Mouse (Mus musculus) limb, embryonic 10.5 days (tissue): ENCODE results near the gene Lrp5. TPM values are rescaled to one million over a fixed set of nuclear protein-coding genes. Genes with fewer than 3 reads are reported as not detected.

Source experiments
- DNase-seq: peaks from one replicate; pipeline ENCODE4 v3.0.0-alpha.2; 2017; ENCODE audit warnings: low spot score
- H3K27ac ChIP-seq: fragments of 300-500 bp; sonication (generic); 2 replicates; pipeline ENCODE4 v1.5.1; 2016; ENCODE audit warnings: mild to moderate bottlenecking
- H3K27me3 ChIP-seq: fragments of 300-500 bp; sonication (generic); 2 replicates; pipeline ENCODE4 v1.6.1; 2016; ENCODE audit warnings: low read depth, mild to moderate bottlenecking; ENCODE audit not compliant: poor library complexity, severe bottlenecking
- H3K36me3 ChIP-seq: fragments of 300-500 bp; sonication (generic); 2 replicates; pipeline ENCODE4 v1.6.1; 2016; ENCODE audit warnings: mild to moderate bottlenecking, moderate library complexity
- H3K4me1 ChIP-seq: fragments of 300-500 bp; sonication (generic); 2 replicates; pipeline ENCODE4 v1.6.1; 2016
- H3K4me3 ChIP-seq: fragments of 300-500 bp; sonication (generic); 2 replicates; pipeline ENCODE4 v1.5.1; 2016; ENCODE audit warnings: mild to moderate bottlenecking, moderate library complexity
- H3K9me3 ChIP-seq: fragments of 300-500 bp; sonication (generic); replicated peaks from 2 replicates; pipeline ENCODE4 v1.6.1; 2016; ENCODE audit warnings: mild to moderate bottlenecking
- WGBS: fragments of 180-500 bp; shearing (Covaris S2); methylation state at CpG from one replicate; pipeline ENCODE4 v1.1.7; 2016; 5-methylcytosine and 5-hydroxymethylcytosine counted together
- polyA plus RNA-seq: library from polyadenylated mRNA; unstranded; fragments of >200 nt; fragmentation: Nextera tagmentation; extraction: Ambion mirVana; gene quantifications from 2 replicates; pipeline ENCODE4 v1.2.1, GENCODE M21; 2016

The Lrp5 gene
- polyA plus RNA-seq, 1 experiment from 2014 or later, result 8.2 TPM

DNA sequence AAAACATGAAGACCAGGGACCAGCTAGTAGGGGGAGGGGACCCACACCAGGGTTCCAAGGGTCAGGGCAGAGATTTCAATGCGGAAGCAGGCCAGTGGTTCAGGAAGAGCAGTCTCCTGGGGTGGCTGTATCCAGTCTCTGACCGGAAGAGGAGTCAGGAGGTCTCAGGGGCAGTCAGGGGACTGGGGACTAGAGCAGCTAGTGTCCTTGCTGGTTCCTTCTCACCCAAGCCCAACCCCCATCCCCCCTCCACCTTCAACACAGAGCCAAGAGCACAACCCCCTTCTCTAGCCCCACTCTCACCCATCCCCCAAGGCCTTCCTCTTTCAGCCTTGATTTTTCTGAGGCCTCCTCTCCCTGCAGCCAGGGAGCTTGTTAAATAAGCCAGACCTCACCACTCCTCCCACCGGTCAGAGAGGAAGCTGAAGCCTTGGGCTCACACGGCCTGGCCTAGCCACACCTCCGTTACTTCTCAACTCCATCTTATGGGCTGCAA, 1.4 kb upstream of the Lrp5 start:
- Histone ChIP-seq H3K4me1 (peaks cover 53% of the 10 kb centered on the region), H3K9me3 (no peaks in the 10 kb centered on the region), H3K27ac (peak overlapping the region; percentile 99), H3K4me3 (peak overlapping the region; percentile 95; the same call in 1 of the 2 replicates), H3K27me3 (no peaks in the 10 kb centered on the region), H3K36me3 (no peaks in the 10 kb centered on the region)
- 19% methylated on average over 5 of the region's 5 CpGs for WGBS
- DNase-seq, result peak; percentile 56

DNA sequence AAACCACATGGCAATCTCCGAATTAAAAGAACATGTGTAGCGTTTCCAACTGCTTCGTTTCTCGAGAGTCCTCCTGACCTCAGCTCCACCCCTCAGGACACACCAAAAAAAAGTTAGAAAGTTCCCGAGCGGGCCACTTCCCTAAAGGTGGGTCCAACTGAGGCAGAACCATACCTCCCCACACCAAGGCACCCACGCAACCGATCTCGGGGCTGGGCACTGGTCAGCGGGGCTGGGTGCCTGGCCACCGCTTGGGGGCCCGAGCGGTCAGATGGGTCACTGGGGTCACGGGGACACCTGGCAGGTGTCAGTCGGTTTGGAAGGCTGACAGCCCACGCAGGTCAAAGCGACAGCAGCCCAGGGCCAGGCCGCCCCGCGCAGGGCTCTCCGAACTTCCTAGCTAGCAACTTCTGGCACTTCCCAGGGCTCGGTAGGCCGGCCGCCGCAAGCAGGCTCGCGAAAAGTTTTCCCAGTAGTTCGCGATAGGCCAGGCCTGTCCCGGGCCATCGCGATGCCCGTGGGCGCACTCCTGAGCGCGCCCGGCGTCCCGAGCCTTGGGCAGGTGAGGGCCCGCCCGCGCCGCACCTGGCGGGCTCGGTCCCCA, 651 bp downstream of the Lrp5 start:
- under 1% methylated on average over 45 of the region's 45 CpGs for WGBS
- peaks cover 70% of the 10 kb centered on the region for H3K4me1 ChIP-seq
- peak; percentile 63 for DNase-seq
- 0 out of 2 replicates have a peak, but pooled peaks cover 3% of the 10 kb centered on the region for H3K36me3 ChIP-seq
- peak overlapping the region; percentile 99 for H3K27ac ChIP-seq
- peak overlapping the region; percentile 95 for H3K4me3 ChIP-seq
- H3K27me3 ChIP-seq, result no peaks in the 10 kb centered on the region
- H3K9me3 ChIP-seq, result no peaks in the 10 kb centered on the region

DNA sequence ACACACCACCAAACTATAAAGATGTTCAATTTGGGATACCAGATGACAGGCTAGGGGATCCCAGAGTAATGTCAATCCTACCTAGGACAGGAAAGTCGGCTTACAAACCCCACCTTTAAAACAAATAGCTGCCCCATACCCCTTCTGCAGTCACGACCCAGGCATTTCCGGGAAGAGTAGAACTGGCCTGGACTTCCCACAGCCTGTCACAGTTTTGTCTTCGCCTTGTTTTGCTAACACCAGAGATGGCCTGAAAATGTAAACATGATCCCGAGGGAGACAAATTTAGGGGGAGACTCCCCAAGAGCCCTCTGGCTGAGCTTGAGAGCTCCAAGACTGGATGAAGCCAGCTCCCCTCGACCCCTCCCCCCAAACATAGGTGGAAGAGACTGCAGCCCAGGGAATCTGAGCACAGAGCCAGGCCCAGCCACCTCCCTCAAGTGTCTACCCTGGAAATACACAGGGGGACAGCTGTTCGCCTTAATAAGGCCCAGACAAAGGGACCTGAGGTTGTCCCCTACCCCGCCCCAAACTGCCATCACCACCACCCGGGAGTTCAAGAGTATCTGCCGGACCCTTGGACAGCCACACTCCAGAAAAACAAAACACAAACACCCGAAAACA, 1.3 kb downstream of the Lrp5 start:
- Histone ChIP-seq H3K27me3 (no peaks in the 10 kb centered on the region), H3K27ac (peak overlapping the region; percentile 99), H3K4me3 (peak overlapping the region; percentile 95), H3K36me3 (0 out of 2 replicates have a peak, but pooled peaks cover 3% of the 10 kb centered on the region), H3K4me1 (peaks cover 74% of the 10 kb centered on the region), H3K9me3 (no peaks in the 10 kb centered on the region)
- 7% methylated on average over 11 of the region's 11 CpGs for WGBS
- peak; percentile 71 for DNase-seq

DNA sequence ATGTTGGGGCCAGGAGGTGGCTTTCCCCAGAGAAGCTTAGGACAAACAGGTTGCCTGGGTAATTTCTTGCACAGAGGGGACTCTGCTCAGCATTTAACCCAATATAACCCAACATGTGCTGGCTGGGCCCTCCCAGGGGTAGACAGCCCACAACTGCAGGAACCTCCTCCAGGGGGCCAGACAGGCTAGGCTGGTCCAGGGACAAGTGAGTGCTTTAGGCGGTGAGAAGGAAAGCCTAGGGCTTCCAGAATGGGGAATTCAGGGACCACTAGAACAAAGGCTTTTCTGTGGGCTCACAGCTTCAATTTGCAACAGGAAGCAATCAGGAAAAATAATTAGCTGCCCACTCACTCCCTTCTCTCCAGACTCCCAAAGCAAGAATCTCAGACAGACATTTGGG, 1.9 kb downstream of the Lrp5 start:
- no peaks in the 10 kb centered on the region for H3K27me3 ChIP-seq
- peak overlapping the region; percentile 95 for H3K4me3 ChIP-seq
- H3K9me3 ChIP-seq, result no peaks in the 10 kb centered on the region
- 0 out of 2 replicates have a peak, but pooled peaks cover 3% of the 10 kb centered on the region for H3K36me3 ChIP-seq
- peaks cover 77% of the 10 kb centered on the region for H3K4me1 ChIP-seq
- H3K27ac ChIP-seq, result peak overlapping the region; percentile 99
- peak; percentile 55 for DNase-seq
- 14% methylated on average over 1 of the region's 1 CpGs for WGBS

DNA sequence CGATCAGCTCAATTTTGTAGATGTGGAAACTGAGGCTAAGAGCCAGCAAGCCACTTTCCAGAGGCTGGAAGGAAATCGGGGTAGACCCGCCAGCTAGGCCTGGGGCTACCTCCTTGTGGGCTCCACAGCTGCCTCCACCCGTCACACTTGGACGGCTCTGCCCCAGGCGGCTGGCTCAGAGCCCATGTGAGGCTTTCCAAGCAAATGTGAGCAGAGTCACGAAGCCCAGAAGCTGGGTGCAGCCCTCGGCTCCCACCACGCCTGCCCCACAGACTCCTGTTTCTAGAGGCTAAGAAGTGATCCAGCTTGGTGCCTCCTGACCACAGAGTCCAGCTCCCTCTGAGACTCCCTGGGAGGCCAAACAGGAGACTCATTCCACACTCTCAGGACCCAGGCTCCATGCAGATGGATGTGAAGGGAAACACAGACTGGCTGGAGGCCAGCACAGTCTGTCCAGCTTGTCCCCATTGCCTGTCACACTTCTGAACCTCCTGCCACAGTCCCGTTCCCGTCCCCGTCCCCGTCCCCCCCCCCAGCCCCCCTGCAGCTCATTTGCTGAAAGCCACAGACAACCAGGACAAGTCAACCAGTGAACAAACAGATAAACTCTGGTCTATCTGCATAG, 4.9 kb downstream of the Lrp5 start:
- H3K4me1 ChIP-seq, result peaks cover 55% of the 10 kb centered on the region
- DNase-seq, result no peak
- 77% methylated on average over 13 of the region's 13 CpGs for WGBS
- no peak overlapping the region for H3K4me3 ChIP-seq
- no peaks in the 10 kb centered on the region for H3K9me3 ChIP-seq
- H3K27me3 ChIP-seq, result no peaks in the 10 kb centered on the region
- peak overlapping the region; percentile 27; the same call in 1 of the 2 replicates for H3K27ac ChIP-seq
- H3K36me3 ChIP-seq, result peaks cover 19% of the 10 kb centered on the region

DNA sequence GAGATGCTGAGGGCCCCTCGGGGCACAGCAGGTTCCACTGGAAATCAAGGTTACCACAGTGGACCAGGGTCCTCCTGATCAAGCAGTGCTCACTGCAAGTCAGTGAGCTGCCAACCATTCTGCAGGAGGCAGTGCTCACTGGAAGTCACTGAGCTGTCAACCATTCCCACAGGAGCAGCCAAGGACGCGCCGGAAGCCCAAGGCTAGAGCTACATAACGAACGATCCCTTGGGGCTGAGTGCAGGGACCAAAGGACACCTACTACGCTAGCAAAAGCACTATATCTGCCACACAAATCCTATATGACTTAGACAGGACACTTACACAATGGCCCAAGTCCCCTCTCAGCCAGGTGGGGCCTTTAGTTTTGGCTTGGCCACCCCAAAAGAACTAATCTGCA, 5.6 kb downstream of the Lrp5 start:
- Histone ChIP-seq H3K9me3 (no peaks in the 10 kb centered on the region), H3K27ac (no peak overlapping the region), H3K36me3 (peaks cover 26% of the 10 kb centered on the region), H3K4me1 (peaks cover 53% of the 10 kb centered on the region), H3K27me3 (no peaks in the 10 kb centered on the region), H3K4me3 (no peak overlapping the region)
- no peak for DNase-seq
- 89% methylated on average over 7 of the region's 7 CpGs for WGBS

DNA sequence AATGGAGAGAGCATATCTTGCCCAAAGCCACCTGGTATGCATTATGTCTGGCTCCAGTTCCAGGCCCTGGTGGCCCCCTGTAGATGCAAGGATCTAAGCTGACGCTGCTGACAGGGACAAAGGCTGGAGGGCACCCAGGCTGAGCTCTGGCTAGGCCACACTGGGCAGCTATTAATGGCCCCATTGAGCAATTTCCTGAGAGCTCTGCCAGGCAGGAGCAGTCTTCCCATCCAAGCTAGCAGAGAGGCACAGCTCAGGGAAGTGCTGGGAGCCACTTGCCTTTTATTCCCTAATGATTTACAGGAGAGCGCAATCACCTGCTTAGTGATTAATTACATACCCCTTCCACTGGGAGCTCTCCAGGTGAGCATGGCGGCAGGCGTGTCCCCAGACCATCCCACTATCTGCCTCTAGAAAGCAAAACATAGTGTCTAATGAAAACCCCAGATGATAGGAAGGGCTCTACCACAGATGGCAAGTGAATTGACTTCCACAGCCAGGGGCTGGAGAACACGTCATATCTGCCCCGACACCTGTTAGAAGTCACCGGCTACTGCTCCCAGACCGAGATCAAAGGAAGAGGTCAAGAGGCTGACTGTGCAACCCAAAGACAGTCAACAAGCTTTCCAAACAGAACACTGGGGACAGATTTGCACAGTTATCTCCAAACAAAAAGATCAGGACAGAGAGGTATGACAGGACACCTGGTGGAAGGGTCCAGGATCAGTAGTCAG, 12.1 kb downstream of the Lrp5 start:
- WGBS, result 85% methylated on average over 8 of the region's 8 CpGs
- Histone ChIP-seq H3K4me3 (no peak overlapping the region), H3K27me3 (no peaks in the 10 kb centered on the region), H3K9me3 (peaks cover 2% of the 10 kb centered on the region; the same call in 1 of the 2 replicates), H3K4me1 (peaks cover 21% of the 10 kb centered on the region), H3K36me3 (peaks cover 59% of the 10 kb centered on the region), H3K27ac (no peak overlapping the region)
- no peak for DNase-seq

DNA sequence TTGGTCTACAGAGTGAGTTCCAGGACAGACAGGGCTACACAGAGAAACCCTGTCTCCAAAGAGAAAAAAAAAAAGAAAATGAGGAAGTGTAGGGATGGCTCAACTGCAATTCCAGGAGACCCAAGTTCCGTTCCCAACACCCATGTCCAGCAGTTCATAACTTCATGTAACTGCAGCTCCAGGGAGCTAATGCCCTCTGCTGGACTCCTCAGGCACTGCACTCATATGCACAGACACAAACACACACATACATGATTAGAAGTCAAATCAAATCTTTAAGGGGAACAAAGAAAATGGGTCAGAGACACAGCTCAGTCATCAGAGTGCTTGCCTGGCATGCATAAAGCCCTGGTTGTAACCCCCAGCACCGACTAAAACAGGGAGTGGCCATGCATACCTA, 13.2 kb downstream of the Lrp5 start:
- no peak overlapping the region for H3K27ac ChIP-seq
- no peaks in the 10 kb centered on the region for H3K27me3 ChIP-seq
- 94% methylated on average over 2 of the region's 2 CpGs for WGBS
- H3K4me1 ChIP-seq, result peaks cover 32% of the 10 kb centered on the region
- no peak overlapping the region for H3K4me3 ChIP-seq
- H3K36me3 ChIP-seq, result peaks cover 60% of the 10 kb centered on the region
- H3K9me3 ChIP-seq, result peaks cover 2% of the 10 kb centered on the region; the same call in 1 of the 2 replicates
- DNase-seq, result no peak

DNA sequence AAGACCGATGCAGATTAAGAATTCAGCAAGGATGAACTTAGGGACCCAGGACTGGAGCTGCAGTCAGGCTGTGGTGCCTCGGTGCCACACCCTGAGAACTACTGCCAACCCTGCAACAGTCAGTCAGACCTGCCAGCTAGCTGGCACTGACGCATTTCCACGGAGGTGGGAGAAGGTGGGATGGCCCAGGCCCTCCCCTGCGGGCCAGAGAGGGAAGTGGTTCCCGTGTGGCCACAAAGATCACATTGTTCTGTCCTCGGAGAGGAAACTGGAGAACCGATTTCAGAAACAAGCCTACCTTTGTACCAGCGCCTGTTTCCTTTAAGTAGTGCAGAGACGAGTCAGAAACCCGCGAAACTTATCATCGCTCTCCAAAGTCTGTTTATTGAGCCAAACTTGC, 17.3 kb downstream of the Lrp5 start:
- H3K27me3 ChIP-seq, result no peaks in the 10 kb centered on the region
- 75% methylated on average over 13 of the region's 13 CpGs for WGBS
- no peak for DNase-seq
- H3K4me1 ChIP-seq, result peaks cover 64% of the 10 kb centered on the region
- H3K27ac ChIP-seq, result peak overlapping the region; percentile 69
- peaks cover 42% of the 10 kb centered on the region for H3K36me3 ChIP-seq
- H3K4me3 ChIP-seq, result no peak overlapping the region
- H3K9me3 ChIP-seq, result peaks cover 2% of the 10 kb centered on the region; the same call in 1 of the 2 replicates

DNA sequence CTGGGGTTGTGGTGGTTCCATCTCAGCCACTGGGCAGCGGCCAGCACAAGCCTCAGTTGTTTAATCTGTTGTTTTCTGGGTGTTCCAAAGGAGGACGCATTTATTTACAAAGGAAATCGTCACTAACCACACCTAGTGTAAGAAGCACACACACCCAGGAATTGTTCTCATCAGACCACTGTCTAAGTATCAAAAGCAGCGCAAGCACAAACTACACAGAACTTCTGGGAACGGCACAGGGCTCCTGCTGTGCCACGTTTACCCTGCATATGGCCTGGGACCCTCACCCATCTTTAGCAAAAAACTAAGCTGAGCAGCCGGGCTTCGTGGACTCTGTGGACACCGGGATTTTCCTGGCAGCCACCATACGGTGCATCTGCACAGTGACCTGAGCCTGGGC, 17.8 kb downstream of the Lrp5 start:
- WGBS, result 87% methylated on average over 10 of the region's 10 CpGs
- peak overlapping the region; percentile 69 for H3K27ac ChIP-seq

DNA sequence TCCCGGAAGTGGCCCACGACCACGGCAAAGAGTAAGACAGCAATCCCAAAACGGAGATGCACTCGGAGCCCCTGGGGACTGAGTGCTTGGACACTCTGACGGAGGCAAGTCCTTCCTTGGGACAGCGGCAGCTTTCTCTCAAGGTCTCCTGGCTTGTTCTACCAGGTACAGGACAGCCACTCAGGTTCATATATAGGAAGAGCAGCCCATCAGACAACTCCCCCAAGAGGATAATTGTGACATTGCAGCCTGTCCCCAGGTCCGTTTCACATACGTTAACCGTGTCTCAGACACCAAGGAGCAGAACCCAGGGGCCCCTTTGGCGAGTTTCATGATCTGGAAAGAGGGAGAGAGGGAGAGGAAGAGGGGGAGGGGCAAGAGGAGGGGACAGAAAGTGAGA, 18.4 kb downstream of the Lrp5 start:
- Histone ChIP-seq H3K4me1 (peaks cover 62% of the 10 kb centered on the region), H3K36me3 (peaks cover 30% of the 10 kb centered on the region), H3K27ac (no peak overlapping the region), H3K27me3 (no peaks in the 10 kb centered on the region), H3K9me3 (no peaks in the 10 kb centered on the region; the same call in 1 of the 2 replicates), H3K4me3 (no peak overlapping the region)
- WGBS, result 81% methylated on average over 11 of the region's 11 CpGs
- no peak for DNase-seq

More for the DNA sequence above, 17.8 kb downstream of the Lrp5 start:
- Histone ChIP-seq H3K4me3 (no peak overlapping the region), H3K27me3 (no peaks in the 10 kb centered on the region), H3K9me3 (peaks cover 2% of the 10 kb centered on the region; the same call in 1 of the 2 replicates), H3K36me3 (peaks cover 36% of the 10 kb centered on the region), H3K4me1 (peaks cover 62% of the 10 kb centered on the region)
- DNase-seq, result no peak

DNA sequence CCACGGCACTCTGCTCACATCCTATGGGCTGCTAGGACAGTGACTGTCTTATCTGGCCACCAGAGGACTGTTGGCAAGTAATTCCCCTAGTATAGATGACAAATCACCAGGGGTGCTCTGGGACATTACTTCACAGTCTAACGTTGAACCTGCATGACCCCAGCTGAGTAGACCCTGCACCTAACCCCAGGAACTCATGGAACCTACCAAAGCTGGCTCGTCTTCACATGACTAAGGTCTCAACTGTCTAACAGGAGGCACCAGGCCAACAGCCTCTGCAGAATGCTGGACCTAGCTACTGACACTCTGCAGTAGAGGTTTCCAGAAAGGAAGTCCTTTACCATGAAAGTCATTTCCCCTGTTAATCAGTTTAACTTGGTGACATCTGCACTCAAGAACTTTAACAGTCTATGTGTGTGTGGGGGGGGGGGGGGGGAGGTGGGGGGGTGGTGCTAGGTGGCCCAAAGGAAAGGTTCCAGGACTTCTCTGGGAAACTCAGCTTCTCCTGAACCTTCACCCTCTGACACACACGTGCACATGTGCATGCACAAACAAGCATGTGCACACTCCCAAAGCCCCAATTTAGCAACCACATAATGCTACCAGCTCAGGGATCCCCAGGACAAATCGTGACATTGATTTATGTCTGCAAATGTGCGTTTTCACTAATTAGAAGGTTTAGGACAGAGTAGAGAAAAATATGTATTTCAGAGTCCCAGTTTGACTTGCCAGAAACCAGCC, 19.0 kb downstream of the Lrp5 start:
- peaks cover 62% of the 10 kb centered on the region for H3K4me1 ChIP-seq
- 80% methylated on average over 6 of the region's 6 CpGs for WGBS
- H3K27me3 ChIP-seq, result no peaks in the 10 kb centered on the region
- H3K36me3 ChIP-seq, result peaks cover 24% of the 10 kb centered on the region
- H3K27ac ChIP-seq, result 0 out of 2 replicates have a peak overlapping the region, but pooled peaks have one; percentile 19
- no peak overlapping the region for H3K4me3 ChIP-seq
- no peak for DNase-seq
- no peaks in the 10 kb centered on the region for H3K9me3 ChIP-seq
